Mouse (Mus musculus): ENCODE data around the gene Mtrf1l. TPM values are rescaled to one million over a fixed set of nuclear protein-coding genes. Genes with fewer than 3 reads are reported as not detected.

The Mtrf1l gene
- polyA plus RNA-seq, 1 experiment from 2014 or later, result 6.3 TPM

DNA sequence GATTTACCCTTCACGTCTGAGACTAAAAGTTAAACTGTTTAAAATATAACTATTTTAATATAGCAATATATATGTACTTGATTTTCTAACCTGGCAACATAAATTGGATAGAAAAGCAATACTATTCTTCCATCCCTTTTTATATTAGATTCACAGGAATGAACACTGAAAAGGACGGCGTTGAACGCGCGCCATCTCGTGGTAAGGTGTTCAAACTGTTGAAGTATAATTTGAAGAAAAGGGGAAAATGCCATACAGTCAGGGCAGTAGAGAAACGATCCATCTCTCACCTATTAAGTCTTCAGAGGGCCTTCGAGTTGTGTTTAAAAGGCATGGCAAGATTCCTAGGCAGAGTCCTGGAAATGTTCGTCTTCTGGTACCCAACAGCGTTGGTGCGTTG, 33.1 kb downstream of the Mtrf1l start:
- Histone ChIP-seq H3K27me3 (ENCODE audit: control insufficient read depth, insufficient read depth, low read depth, low read length) (no peaks in the 10 kb centered on the region), H3K4me3 (ENCODE audit: low read depth, low read length) (no peak overlapping the region), H3K9ac (ENCODE audit: low read depth, low read length) (no peak overlapping the region), H3K4me2 (ENCODE audit: low read depth, low read length) (no peak overlapping the region), H3K27ac (ENCODE audit: low read length) (no peak overlapping the region), H3K36me3 (ENCODE audit: control insufficient read depth, insufficient read depth) (no peaks in the 10 kb centered on the region), H3K9me3 (replicated peaks; ENCODE audit: control insufficient read depth, low read length) (no peaks in the 10 kb centered on the region), H3K4me1 (ENCODE audit: control insufficient read depth, low read depth, low read length) (no peaks in the 10 kb centered on the region)
- WGBS (ENCODE audit: insufficient replicate concordance), result 14% methylated on average over 12 of the region's 12 CpGs
- no peak for ATAC-seq (ENCODE audit: low read depth)

DNA sequence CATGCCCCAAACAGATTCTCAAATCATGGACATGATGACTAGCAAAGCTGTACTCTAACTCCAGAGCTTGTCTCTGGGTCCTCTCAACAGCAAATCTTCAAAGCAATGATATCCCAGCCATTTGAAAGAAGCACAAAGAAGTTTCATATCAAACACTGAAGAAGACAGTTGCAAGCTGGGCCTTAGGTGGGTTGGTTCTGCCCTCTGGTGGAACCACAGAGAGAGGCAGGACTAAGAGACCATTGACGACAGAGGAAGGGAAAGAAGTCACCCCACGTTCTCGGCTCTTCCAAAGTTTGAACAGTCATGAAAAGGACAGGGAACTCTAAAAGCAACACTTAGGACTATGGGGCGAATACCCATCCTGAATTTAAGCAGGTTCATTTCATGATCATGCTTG, 36.8 kb downstream of the Mtrf1l start:
- Histone ChIP-seq H3K9ac (ENCODE audit: low read depth, low read length) (no peak overlapping the region), H3K36me3 (ENCODE audit: control insufficient read depth, insufficient read depth) (no peaks in the 10 kb centered on the region), H3K9me3 (replicated peaks; ENCODE audit: control insufficient read depth, low read length) (no peaks in the 10 kb centered on the region), H3K27me3 (ENCODE audit: control insufficient read depth, insufficient read depth, low read depth, low read length) (no peaks in the 10 kb centered on the region), H3K4me3 (ENCODE audit: low read depth, low read length) (no peak overlapping the region), H3K4me1 (ENCODE audit: control insufficient read depth, low read depth, low read length) (no peaks in the 10 kb centered on the region), H3K27ac (ENCODE audit: low read length) (no peak overlapping the region), H3K4me2 (ENCODE audit: low read depth, low read length) (no peak overlapping the region)
- WGBS (ENCODE audit: insufficient replicate concordance), result 9% methylated on average over 4 of the region's 4 CpGs
- no peak for ATAC-seq (ENCODE audit: low read depth)

Other genes with a start within 250 kb of the Mtrf1l start
- gene Myct1, start 230.1 kb downstream of the Mtrf1l start, polyA plus RNA-seq (2015; fragmentation: Nextera tagmentation; extraction: Ambion mirVana), result 2.0 and 2.2 TPM in 2 replicates
- 0.22 TPM in 1 of 2 replicates, not detected in the other for gene Vip, start 184.7 kb downstream of the Mtrf1l start, polyA plus RNA-seq (2015; fragmentation: Nextera tagmentation; extraction: Ambion mirVana)
- gene Fbxo5, start 18.3 kb downstream of the Mtrf1l start, polyA plus RNA-seq (2015; fragmentation: Nextera tagmentation; extraction: Ambion mirVana), result 78.7 and 92.7 TPM in 2 replicates
- gene Rgs17, start 98.5 kb upstream of the Mtrf1l start, polyA plus RNA-seq (2015; fragmentation: Nextera tagmentation; extraction: Ambion mirVana), result 0.04 TPM in 1 of 2 replicates, not detected in the other

Measured in liver, embryonic 16.5 days (tissue).